Mouse (Mus musculus) lung, postnatal 0 days (tissue): ENCODE measurements at regions not wholly inside any gene's neighbourhood (a gene's known extent, or its start where the extent isn't known, plus 50 kb on each side); places are given as distances from the start of the nearest gene placed in this dataset.

Experiments
- CTCF ChIP-seq: IDR thresholded peaks from 2 replicates; pipeline ENCODE4 v1.5.1; 2016; ENCODE audit warnings: antibody characterized with exemption, mild to moderate bottlenecking
- EP300 ChIP-seq: IDR thresholded peaks from 2 replicates; pipeline ENCODE4 v1.6.1; 2016; ENCODE audit warnings: antibody characterized with exemption, mild to moderate bottlenecking, control low read depth

DNA sequence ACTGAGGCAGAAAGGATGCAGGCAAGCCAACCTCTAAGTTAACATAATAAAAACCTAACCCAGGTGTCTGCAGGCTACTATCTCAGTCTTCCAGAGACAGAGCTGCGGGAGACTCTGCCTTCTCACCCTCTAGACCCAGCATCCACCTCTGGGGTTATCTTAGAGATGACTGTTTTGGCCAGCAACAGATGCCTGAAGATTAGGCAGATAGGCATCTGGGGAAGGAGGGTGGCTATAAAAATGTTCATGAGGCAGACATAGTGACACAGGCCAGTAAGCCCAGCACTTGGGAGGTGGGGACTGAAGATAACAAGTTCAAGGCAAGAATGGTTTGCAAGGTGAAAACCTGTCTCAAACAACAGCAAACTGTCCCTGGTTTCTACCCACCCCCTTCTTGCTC lies 601.0 kb upstream of the Adamts9 start:
- TF ChIP-seq CTCF (no peak), EP300 (no peak)
